ENCODE assay signal across 16 mouse cellular contexts in genomic region chr11:53210876-53211275, GRCm38 (mm10).
"Had no signal": no experiment of that assay in that cellular context is flagged by ENCODE, and none has a peak within 500 bp of the region (broad histone marks: within the 10 kb centered on the region; RNA-seq: fewer than 3 reads in every experiment).

No protein-coding gene starts in this region.

- H3K4me2 ChIP-seq: neural tube, embryonic 12.5 days; neural tube, embryonic 13.5 days; neural tube, embryonic 15.5 days; stomach, embryonic 15.5 days had no signal

- H3K4me3 ChIP-seq: neural tube, embryonic 12.5 days; neural tube, embryonic 13.5 days; neural tube, embryonic 15.5 days; stomach, embryonic 15.5 days had no signal

- H3K9ac ChIP-seq: neural tube, embryonic 12.5 days; neural tube, embryonic 13.5 days; neural tube, embryonic 15.5 days; stomach, embryonic 15.5 days had no signal

- H3K36me3 ChIP-seq: neural tube, embryonic 12.5 days; neural tube, embryonic 13.5 days; neural tube, embryonic 15.5 days; stomach, embryonic 15.5 days had no signal

- DNase-seq: right cerebral cortex, adult 18-20 months; right cerebral cortex, postnatal 14 days; right cerebral cortex, postnatal 25 days; right cerebral cortex, postnatal 4 days; spleen, adult 18-20 months; thymus, adult 18-20 months; thymus, adult 2 months; thymus, postnatal 14 days; thymus, postnatal 25 days; thymus, postnatal 36 days; thymus, postnatal 4 days had no signal

- H3K9me3 ChIP-seq: neural tube, embryonic 12.5 days; neural tube, embryonic 13.5 days; neural tube, embryonic 15.5 days; stomach, embryonic 15.5 days had no signal

- H3K27ac ChIP-seq: neural tube, embryonic 12.5 days; neural tube, embryonic 13.5 days; neural tube, embryonic 15.5 days; stomach, embryonic 15.5 days; stomach, postnatal 0 days had no signal

- H3K27me3 ChIP-seq: neural tube, embryonic 12.5 days; neural tube, embryonic 13.5 days; neural tube, embryonic 15.5 days; stomach, embryonic 15.5 days had no signal

- H3K4me1 ChIP-seq: neural tube, embryonic 12.5 days; neural tube, embryonic 13.5 days; neural tube, embryonic 15.5 days; stomach, embryonic 15.5 days had no signal
